Mouse (Mus musculus) hindbrain, embryonic 13.5 days (tissue): ENCODE measurements around the gene Gjc1. TPM values are rescaled to one million over a fixed set of nuclear protein-coding genes. Genes with fewer than 3 reads are reported as not detected.

ENCODE experiments used
- ATAC-seq: fragments of 200-750 bp; cut with Nextera tagmentation; 2 replicates; pipeline ENCODE4 v1.8.0; 2017; ENCODE audit warnings: moderate TSS enrichment; ENCODE audit not compliant: low FRiP score
- H3K27ac ChIP-seq: fragments of 300-500 bp; sonication (generic); 2 replicates; pipeline ENCODE4 v1.5.1; 2015; ENCODE audit warnings: inconsistent platforms, mild to moderate bottlenecking, moderate library complexity
- H3K27me3 ChIP-seq: fragments of 300-500 bp; sonication (generic); 2 replicates; pipeline ENCODE4 v1.6.1; 2015; ENCODE audit warnings: mild to moderate bottlenecking, inconsistent platforms
- H3K36me3 ChIP-seq: fragments of 300-500 bp; sonication (generic); 2 replicates; pipeline ENCODE4 v1.6.1; 2015; ENCODE audit warnings: mild to moderate bottlenecking, inconsistent platforms
- H3K4me1 ChIP-seq: fragments of 300-500 bp; sonication (generic); replicated peaks from 2 replicates; pipeline ENCODE4 v1.6.1; 2015; ENCODE audit warnings: inconsistent platforms
- H3K4me2 ChIP-seq: fragments of 300-500 bp; sonication (generic); 2 replicates; pipeline ENCODE4 v1.6.1; 2015; ENCODE audit warnings: inconsistent platforms, mild to moderate bottlenecking, moderate library complexity
- H3K4me3 ChIP-seq: fragments of 300-500 bp; sonication (generic); 2 replicates; pipeline ENCODE4 v1.5.1; 2015; ENCODE audit warnings: mild to moderate bottlenecking, inconsistent platforms
- H3K9ac ChIP-seq: fragments of 300-500 bp; sonication (generic); 2 replicates; pipeline ENCODE4 v1.6.1; 2015; ENCODE audit warnings: mild to moderate bottlenecking, inconsistent platforms
- H3K9me3 ChIP-seq: fragments of 300-500 bp; sonication (generic); 2 replicates; pipeline ENCODE4 v1.6.1; 2016; ENCODE audit warnings: inconsistent platforms
- WGBS: fragments of 180-500 bp; shearing (Covaris S2); methylation state at CpG from one replicate; pipeline ENCODE4 v1.1.7; 2015; 5-methylcytosine and 5-hydroxymethylcytosine counted together
- polyA plus RNA-seq: library from polyadenylated mRNA; unstranded; fragments of >200 nt; fragmentation: Nextera tagmentation; extraction: Ambion mirVana; gene quantifications from 2 replicates; pipeline ENCODE4 v1.2.1, GENCODE M21; 2015

Gene Gjc1
- polyA plus RNA-seq, 1 experiment from 2014 or later = 43.8 TPM

DNA sequence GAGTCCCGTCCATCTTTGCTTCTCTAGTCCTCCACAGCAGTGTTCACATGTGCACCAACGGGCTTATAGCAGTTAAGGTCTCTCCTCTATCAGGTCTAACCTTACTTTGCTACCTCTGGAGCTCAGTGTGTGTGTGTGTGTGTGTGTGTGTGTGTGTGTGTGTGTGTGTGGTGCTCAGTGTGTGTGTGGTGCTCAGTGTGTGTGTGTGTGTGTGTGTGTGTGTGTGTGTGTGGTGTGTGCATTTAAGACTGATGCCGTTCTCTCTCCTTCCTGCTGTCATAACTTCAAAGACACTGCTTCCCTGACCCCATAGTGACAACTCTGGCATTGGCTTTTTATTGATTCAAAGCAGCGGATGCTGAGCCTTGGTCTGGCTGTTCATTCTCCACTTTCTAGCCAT lies 16.0 kb upstream of the Gjc1 start, which contains the start of gene Higd1b:
TSS of gene Higd1b (plus strand) at position 301 of the 400 bp plus-strand sequence.
- no peaks in the 10 kb centered on the region for H3K27me3 ChIP-seq
- 0 out of 2 replicates have a peak, but pooled peaks cover 3% of the 10 kb centered on the region for H3K4me1 ChIP-seq
- H3K4me2 ChIP-seq = no peak within 1 kb of the TSS
- H3K4me3 ChIP-seq = no peak within 1 kb of the TSS
- WGBS = 85% methylated on average over 4 of the region's 4 CpGs
- peaks cover 45% of the 10 kb centered on the region for H3K36me3 ChIP-seq
- H3K27ac ChIP-seq = no peak within 1 kb of the TSS
- no peak for ATAC-seq
- H3K9ac ChIP-seq = no peak within 1 kb of the TSS; the same call in 1 of the 2 replicates
- no peaks in the 10 kb centered on the region for H3K9me3 ChIP-seq

DNA sequence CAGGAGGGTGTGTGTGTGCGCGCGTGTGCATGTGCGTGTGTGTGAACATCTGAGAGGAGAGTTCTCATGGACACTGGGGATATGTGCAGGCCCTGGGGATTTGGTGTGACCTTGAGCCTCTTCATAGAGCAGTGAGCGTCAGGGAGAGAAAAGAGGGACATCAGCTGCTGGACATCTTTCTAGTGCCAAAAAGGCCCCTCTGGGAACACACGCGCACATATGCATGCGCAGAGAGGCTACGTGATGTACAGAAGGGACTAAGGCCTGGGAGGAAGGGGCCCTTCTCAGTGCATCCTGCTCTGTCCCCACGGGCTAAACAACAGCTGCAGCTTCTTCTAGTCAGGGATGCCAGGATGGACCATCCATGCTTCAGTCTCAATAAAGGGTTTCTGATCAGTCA lies 14.7 kb upstream of the Gjc1 start:
- Histone ChIP-seq H3K27ac (no peak overlapping the region), H3K4me3 (no peak overlapping the region), H3K4me2 (no peak overlapping the region), H3K36me3 (peaks cover 32% of the 10 kb centered on the region), H3K27me3 (no peaks in the 10 kb centered on the region), H3K9ac (no peak overlapping the region), H3K4me1 (0 out of 2 replicates have a peak, but pooled peaks cover 3% of the 10 kb centered on the region), H3K9me3 (no peaks in the 10 kb centered on the region)
- 74% methylated on average over 10 of the region's 10 CpGs for WGBS
- ATAC-seq = no peak

DNA sequence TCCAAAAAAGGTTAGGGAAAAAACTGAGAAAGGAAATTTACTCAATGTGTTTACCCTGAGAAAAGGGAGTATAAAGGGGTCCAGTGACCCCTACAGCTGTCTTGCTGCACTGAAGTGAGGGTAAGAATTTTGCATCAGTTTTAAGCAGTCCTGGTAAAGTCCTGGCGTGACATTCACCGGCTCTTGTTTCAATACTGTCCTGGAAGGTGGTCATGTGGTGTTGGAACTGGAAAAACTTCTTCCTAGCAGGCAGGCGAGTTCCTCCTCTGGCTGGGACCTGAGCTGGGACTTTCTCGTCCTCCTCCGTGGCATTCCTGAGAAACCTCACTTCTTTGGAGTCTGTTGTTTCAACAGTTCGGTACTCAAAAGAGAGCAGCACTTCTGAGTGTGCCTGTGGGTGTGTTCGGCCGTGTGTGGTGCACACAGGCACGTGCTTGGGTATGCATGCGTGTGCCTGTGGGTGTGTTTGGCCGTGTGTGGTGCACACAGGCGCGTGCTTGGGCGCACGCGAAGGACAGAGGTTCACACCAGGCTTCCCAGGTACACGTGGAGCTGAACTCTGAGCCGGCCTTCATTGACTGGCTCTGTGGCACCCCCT lies 13.3 kb upstream of the Gjc1 start:
- H3K27ac ChIP-seq = no peak overlapping the region
- no peak for ATAC-seq
- 0 out of 2 replicates have a peak, but pooled peaks cover 3% of the 10 kb centered on the region for H3K4me1 ChIP-seq
- H3K27me3 ChIP-seq = no peaks in the 10 kb centered on the region
- H3K9ac ChIP-seq = no peak overlapping the region
- H3K36me3 ChIP-seq = peaks cover 18% of the 10 kb centered on the region
- H3K4me2 ChIP-seq = no peak overlapping the region
- WGBS = 73% methylated on average over 18 of the region's 18 CpGs
- H3K4me3 ChIP-seq = no peak overlapping the region
- no peaks in the 10 kb centered on the region for H3K9me3 ChIP-seq

DNA sequence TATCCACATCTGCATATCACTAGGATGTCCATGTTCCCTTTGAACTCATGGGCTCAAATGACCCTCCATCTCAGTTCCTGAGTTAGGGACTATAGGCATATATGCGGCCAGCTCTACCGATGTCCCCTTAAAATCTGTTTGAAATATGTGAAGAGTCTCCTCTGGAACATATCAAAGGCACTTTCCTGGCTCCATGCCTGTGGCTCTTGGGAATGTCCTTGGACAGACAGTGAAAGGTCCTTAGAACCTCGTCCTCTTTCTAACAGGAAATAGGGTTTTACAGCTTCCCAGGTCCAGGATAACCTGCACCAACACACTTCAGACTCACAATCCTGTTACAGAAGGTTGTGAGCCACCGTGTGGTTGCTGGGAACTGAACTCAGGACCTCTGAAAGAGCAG lies 10.8 kb upstream of the Gjc1 start:
- Histone ChIP-seq H3K4me3 (no peak overlapping the region), H3K27ac (no peak overlapping the region), H3K27me3 (no peaks in the 10 kb centered on the region), H3K9ac (no peak overlapping the region), H3K4me1 (0 out of 2 replicates have a peak, but pooled peaks cover 3% of the 10 kb centered on the region), H3K9me3 (no peaks in the 10 kb centered on the region), H3K4me2 (no peak overlapping the region), H3K36me3 (no peaks in the 10 kb centered on the region)
- ATAC-seq = no peak
- 80% methylated on average over 4 of the region's 4 CpGs for WGBS

DNA sequence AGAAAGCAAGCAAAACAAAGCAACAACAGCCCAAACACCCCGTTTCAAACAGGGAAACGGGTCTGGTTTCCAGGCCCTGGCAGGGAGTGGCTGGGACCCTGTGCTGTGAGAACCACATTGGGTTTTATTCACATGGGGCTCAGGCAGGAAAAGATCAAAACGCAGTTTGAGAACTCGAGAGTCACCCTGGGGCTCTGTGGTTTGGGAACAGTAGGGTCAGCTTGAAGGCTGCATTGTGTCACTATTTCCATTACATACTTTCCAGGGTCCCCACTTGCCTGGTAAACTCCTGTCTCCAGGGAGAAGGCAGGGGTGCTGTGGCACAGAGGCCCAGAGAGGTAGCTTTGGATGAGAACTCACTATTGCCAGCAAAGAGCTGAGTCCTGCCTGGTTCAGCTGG lies 7.6 kb upstream of the Gjc1 start:
- Histone ChIP-seq H3K9me3 (no peaks in the 10 kb centered on the region), H3K27me3 (peaks cover 6% of the 10 kb centered on the region; the same call in 1 of the 2 replicates), H3K4me3 (no peak overlapping the region), H3K36me3 (no peaks in the 10 kb centered on the region), H3K27ac (no peak overlapping the region), H3K4me1 (no peaks in the 10 kb centered on the region), H3K9ac (no peak overlapping the region), H3K4me2 (no peak overlapping the region)
- ATAC-seq = no peak
- 66% methylated on average over 4 of the region's 4 CpGs for WGBS

DNA sequence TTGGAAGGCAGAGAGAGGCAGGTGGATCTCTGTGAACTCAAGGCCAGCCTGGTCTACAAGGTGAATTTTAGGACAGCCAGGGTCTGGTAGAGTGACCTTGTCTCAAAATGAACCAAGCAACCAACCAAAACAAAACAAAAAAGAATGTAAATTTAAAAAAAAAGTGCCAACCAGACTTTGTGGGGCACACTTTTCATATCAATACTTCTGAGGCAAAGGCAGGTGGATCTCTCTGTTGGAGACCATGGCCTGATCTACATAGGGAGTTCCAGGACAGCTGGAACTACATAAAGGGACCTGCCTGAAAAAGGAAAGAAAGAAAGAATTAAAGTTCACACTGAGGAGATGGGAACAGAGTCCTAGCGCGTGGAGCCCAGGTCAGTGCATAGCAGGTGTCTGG lies 7.0 kb upstream of the Gjc1 start:
- H3K4me1 ChIP-seq = no peaks in the 10 kb centered on the region
- no peak overlapping the region for H3K4me2 ChIP-seq
- no peak overlapping the region for H3K9ac ChIP-seq
- H3K27ac ChIP-seq = no peak overlapping the region
- peaks cover 7% of the 10 kb centered on the region; the same call in 1 of the 2 replicates for H3K27me3 ChIP-seq
- no peak for ATAC-seq
- no peak overlapping the region for H3K4me3 ChIP-seq
- no peaks in the 10 kb centered on the region for H3K9me3 ChIP-seq
- WGBS = 65% methylated on average over 2 of the region's 2 CpGs
- H3K36me3 ChIP-seq = no peaks in the 10 kb centered on the region

DNA sequence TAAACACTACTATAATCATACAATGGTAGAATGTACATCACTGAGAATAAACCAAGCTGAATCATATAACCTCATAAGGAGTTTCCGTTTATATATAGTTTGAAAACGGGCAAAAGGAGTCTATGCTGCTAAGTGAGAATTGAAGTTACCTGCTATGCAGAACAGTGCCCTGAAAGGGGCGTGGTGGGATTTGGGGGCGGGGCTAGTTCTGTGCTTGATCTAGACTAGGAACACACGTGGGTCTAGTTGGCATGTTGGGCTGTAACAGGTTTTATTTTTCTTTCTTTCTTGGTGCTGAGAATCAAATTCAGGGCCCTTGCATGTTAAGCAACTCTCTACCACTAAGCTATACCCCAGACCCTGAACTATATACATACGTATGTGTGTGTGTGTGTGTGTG lies 1.7 kb upstream of the Gjc1 start:
- H3K9ac ChIP-seq = no peak overlapping the region
- H3K4me3 ChIP-seq = no peak overlapping the region
- no peaks in the 10 kb centered on the region for H3K9me3 ChIP-seq
- H3K36me3 ChIP-seq = no peaks in the 10 kb centered on the region
- H3K4me1 ChIP-seq = peaks cover 24% of the 10 kb centered on the region
- H3K27ac ChIP-seq = no peak overlapping the region
- peaks cover 16% of the 10 kb centered on the region for H3K27me3 ChIP-seq
- no peak overlapping the region for H3K4me2 ChIP-seq
- no peak for ATAC-seq
- 54% methylated on average over 6 of the region's 6 CpGs for WGBS

DNA sequence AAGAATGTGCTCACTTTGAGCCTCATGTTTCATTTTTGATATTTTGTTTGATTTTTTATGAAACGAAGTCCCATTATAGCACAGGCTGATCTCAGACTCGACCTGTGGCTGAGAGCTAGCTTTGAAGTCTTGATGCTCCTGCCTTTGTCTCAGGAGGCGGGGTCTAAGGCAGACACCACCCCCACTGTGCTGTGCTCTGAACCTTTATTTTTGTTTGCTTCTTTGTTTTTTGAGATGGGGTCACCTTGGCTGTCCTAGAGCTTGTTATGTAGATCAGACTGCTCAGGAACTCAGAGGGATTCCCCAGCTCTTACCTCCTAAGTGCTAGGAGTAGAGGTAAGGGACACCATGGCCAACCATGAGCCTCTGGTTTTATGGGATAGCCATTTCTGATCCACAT lies 932 bp upstream of the Gjc1 start:
- Histone ChIP-seq H3K27ac (no peak overlapping the region), H3K4me1 (peaks cover 30% of the 10 kb centered on the region), H3K4me2 (no peak overlapping the region), H3K4me3 (no peak overlapping the region), H3K36me3 (no peaks in the 10 kb centered on the region), H3K9me3 (no peaks in the 10 kb centered on the region), H3K9ac (no peak overlapping the region), H3K27me3 (peaks cover 16% of the 10 kb centered on the region)
- no peak for ATAC-seq
- 10% methylated on average over 3 of the region's 3 CpGs for WGBS

DNA sequence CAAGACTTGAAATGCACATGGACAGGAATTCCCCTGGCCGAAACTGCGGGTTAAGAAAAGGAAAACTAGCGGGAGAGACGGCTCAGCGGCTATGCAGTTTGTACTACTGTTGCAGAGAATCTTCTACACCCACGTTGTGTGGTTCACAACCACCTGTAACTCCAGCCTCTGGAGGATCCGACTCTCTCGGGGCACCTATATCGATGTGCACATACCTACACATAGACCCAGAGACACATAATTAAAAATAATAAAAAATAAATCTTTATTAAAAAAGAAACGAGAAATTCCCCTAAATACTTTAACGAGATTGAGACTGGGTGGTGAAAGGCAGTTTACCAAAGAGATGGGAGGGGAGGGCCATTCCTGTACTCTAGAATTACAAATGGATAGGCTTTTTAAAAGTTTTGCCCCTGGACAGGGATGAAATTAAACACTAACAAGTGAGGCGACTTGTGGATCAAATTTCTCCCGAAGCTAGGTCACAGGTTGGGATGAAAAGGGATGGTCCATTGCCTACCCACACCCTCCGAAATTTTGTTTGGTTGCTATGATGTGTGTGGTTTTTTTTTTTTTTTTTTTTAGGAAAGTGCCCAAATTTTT lies 384 bp upstream of the Gjc1 start:
- Histone ChIP-seq H3K4me2 (peak overlapping the region; percentile 86), H3K27me3 (peaks cover 16% of the 10 kb centered on the region), H3K4me3 (peak overlapping the region; percentile 85), H3K27ac (peak overlapping the region; percentile 95; the same call in 1 of the 2 replicates), H3K9me3 (no peaks in the 10 kb centered on the region), H3K9ac (peak overlapping the region; percentile 90; the same call in 1 of the 2 replicates), H3K4me1 (peaks cover 30% of the 10 kb centered on the region), H3K36me3 (no peaks in the 10 kb centered on the region)
- 6% methylated on average over 14 of the region's 14 CpGs for WGBS
- ATAC-seq = no peak

DNA sequence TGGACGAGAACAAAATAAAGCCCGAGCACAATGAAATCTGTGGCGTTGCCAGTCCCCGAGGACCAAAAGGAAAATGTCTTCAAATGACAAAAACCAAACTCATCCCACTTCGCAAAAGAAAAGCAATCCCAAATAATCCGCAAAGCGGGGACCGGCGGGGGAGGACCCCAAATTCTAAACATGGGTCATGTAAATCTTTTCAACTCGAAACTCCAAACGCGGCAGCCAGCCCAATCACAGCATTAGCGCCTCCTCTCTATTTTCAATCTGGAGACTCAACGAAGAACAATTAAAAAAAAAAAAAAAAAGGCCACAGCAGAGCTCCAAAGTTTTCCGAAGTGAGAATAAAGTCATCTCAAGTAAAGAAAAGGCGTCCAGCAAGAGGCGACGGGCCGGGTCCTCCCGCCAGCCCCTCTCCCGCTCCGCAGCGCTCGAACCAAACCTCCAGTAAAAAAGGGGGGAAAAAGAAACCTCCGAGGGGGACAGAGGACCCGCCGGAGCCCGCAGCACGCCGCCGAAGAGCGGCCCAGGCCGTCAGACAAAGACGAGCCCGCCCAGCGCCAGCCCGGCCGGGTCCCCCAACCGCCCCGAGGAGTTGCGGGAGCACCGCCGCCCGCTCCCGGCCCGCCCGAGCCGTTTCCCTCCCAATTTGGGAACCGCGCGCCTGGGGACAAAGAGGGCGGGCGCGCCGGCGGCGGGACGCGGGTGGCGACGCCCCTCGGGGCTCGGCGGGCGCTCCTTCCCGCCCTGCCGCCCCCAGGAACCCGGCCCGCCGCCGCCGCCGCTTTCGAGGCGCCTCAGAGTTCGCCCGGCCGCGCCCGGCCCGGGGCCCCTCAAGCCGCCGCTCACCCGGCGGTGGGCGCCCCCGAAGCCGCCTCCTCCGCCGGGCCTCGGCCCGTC lies 1.1 kb downstream of the Gjc1 start:
- WGBS = under 1% methylated on average over 42 of the region's 92 CpGs
- no peaks in the 10 kb centered on the region for H3K36me3 ChIP-seq
- peak; percentile 55 for ATAC-seq
- peaks cover 16% of the 10 kb centered on the region for H3K27me3 ChIP-seq
- no peaks in the 10 kb centered on the region for H3K9me3 ChIP-seq
- H3K4me1 ChIP-seq = peaks cover 33% of the 10 kb centered on the region
- H3K27ac ChIP-seq = peak overlapping the region; percentile 95
- peak overlapping the region; percentile 85 for H3K4me3 ChIP-seq
- peak overlapping the region; percentile 86 for H3K4me2 ChIP-seq
- peak overlapping the region; percentile 90 for H3K9ac ChIP-seq

DNA sequence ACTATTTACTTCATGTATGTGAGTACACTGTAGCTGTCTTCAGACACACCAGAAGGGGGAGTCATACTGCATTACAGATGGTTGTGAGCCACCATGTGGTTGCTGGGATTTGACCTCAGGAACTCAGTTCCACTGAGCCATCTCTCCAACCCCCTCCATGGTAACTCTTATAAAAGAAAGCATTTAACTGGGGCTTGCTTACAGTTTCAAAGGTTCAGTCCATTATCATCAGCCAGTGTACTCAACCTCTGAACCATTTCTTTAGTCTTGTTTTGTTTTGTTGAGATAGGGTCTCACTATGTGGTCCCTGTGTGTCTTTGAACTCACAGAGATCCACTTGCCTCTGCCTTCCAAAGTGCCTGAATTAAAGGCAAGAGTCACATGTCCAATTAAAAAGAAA lies 4.6 kb downstream of the Gjc1 start:
- Histone ChIP-seq H3K36me3 (peaks cover 4% of the 10 kb centered on the region; the same call in 1 of the 2 replicates), H3K4me3 (no peak overlapping the region), H3K4me2 (no peak overlapping the region), H3K27ac (no peak overlapping the region), H3K9ac (no peak overlapping the region), H3K27me3 (no peaks in the 10 kb centered on the region), H3K9me3 (no peaks in the 10 kb centered on the region), H3K4me1 (peaks cover 36% of the 10 kb centered on the region)
- ATAC-seq = no peak

DNA sequence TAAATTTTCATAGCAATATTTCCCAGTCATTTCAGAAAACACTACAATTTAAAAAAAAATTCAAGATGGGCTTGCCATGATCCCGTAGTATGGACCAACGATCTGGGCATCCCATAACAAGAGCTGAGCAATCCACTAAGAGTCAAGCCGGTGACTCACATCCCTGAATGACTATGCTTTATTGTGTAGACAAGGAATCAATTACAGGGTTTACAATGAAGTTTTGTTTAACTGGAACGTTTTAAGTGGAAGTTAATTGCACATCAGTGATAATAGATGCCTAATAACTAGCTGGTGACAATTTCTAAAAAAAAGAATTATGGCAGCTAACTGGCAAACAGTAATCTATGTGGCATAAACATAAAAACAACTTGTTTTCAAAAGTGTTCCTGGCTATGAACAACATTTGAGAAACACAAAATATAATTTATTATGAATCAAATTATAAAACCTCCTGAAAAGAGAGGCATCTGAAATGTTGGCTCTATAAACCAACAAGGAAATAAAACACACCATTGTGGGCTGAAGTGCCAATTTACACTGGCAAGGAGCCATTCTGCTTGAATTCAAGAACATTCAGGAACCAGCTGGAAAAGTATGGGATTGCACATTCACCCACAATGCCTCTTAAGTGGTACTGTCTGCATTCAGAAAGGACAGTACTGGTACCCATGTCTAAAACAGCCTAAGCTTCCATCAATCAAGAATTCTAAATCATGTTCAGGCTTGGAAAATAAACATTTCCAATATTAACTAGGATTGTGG lies 8.6 kb downstream of the Gjc1 start:
- ATAC-seq = no peak
- Histone ChIP-seq H3K4me1 (peaks cover 10% of the 10 kb centered on the region; the same call in 1 of the 2 replicates), H3K9me3 (no peaks in the 10 kb centered on the region), H3K4me3 (no peak overlapping the region), H3K9ac (no peak overlapping the region), H3K36me3 (peaks cover 4% of the 10 kb centered on the region; the same call in 1 of the 2 replicates), H3K27ac (no peak overlapping the region), H3K27me3 (no peaks in the 10 kb centered on the region), H3K4me2 (no peak overlapping the region)
- 54% methylated on average over 4 of the region's 4 CpGs for WGBS
